Mouse (Mus musculus) neural tube, embryonic 14.5 days (tissue): ENCODE data around the gene Adamts3. TPM values are rescaled to one million over a fixed set of nuclear protein-coding genes. Genes with fewer than 3 reads are reported as not detected.
A peak's percentile ranks its signal among the peaks of the same experiment; 100 is the strongest.

Experiments
- ATAC-seq: fragments of 200-750 bp; cut with Nextera tagmentation; 2 replicates; pipeline ENCODE4 v1.8.0; 2017; ENCODE audit warnings: low read depth, mild to moderate bottlenecking, moderate TSS enrichment, moderate library complexity
- H3K27ac ChIP-seq: fragments of 300-500 bp; sonication (generic); 2 replicates; pipeline ENCODE4 v1.5.1; 2014; ENCODE audit warnings: low read depth, mild to moderate bottlenecking, control low read depth, low read length, moderate library complexity, mixed read lengths
- H3K27me3 ChIP-seq: fragments of 300-500 bp; sonication (generic); 2 replicates; pipeline ENCODE4 v1.6.1; 2014; ENCODE audit warnings: low read length; ENCODE audit not compliant: control insufficient read depth, insufficient read depth
- H3K36me3 ChIP-seq: fragments of 300-500 bp; sonication (generic); 2 replicates; pipeline ENCODE4 v1.6.1; 2014; ENCODE audit warnings: low read length, mixed read lengths; ENCODE audit not compliant: control insufficient read depth, insufficient read depth
- H3K4me1 ChIP-seq: fragments of 300-500 bp; sonication (generic); 2 replicates; pipeline ENCODE4 v1.6.1; 2014; ENCODE audit warnings: low read length; ENCODE audit not compliant: control insufficient read depth, insufficient read depth
- H3K4me2 ChIP-seq: fragments of 300-500 bp; sonication (generic); 2 replicates; pipeline ENCODE4 v1.6.1; 2014; ENCODE audit warnings: mild to moderate bottlenecking, low read depth, low read length, control low read depth
- H3K4me3 ChIP-seq: fragments of 300-500 bp; sonication (generic); 2 replicates; pipeline ENCODE4 v1.5.1; 2014; ENCODE audit warnings: low read depth, low read length, control low read depth, mixed read lengths
- H3K9ac ChIP-seq: fragments of 300-500 bp; sonication (generic); replicated peaks from 2 replicates; pipeline ENCODE4 v1.6.1; 2014; ENCODE audit warnings: low read depth, mild to moderate bottlenecking, control low read depth, low read length, mixed read lengths
- H3K9me3 ChIP-seq: fragments of 300-500 bp; sonication (generic); 2 replicates; pipeline ENCODE4 v1.6.1; 2016; ENCODE audit warnings: low read length; ENCODE audit not compliant: control insufficient read depth
- WGBS: fragments of 180-500 bp; shearing (Covaris S2); extraction: QIAGEN DNeasy Blood & Tissue Kit; methylation state at CpG from one replicate; pipeline ENCODE4 v1.1.7; 2014; 5-methylcytosine and 5-hydroxymethylcytosine counted together
- polyA plus RNA-seq: library from polyadenylated mRNA; unstranded; fragments of >200 nt; fragmentation: Nextera tagmentation; extraction: Ambion mirVana; gene quantifications from 2 replicates; pipeline ENCODE4 v1.2.1, GENCODE M21; 2014

The Adamts3 gene
- polyA plus RNA-seq, 1 experiment from 2014 or later: 10.9 TPM

DNA sequence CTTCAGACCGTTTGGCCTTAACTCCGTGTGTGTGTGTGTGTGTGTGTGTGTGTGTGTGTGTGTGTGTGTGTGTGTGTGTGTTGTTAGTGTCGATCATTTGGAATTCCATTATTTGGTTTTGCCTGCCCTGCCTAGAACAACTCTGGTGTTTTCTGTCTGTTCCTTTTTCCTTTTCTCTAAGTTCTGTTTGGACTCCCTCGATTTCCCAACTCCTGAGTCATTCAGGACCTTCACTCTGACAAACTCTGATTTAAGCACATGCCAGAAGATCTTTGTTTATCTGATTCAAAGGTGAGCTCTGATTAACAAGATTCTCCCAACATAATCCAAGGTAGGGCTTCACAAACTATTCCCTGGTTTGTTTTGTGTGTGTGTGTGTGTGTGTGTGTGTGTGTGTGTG, 1.9 kb upstream of the Adamts3 start:
- H3K4me2 ChIP-seq: no peak overlapping the region
- H3K27ac ChIP-seq: no peak overlapping the region
- no peaks in the 10 kb centered on the region for H3K9me3 ChIP-seq
- H3K4me3 ChIP-seq: no peak overlapping the region
- H3K27me3 ChIP-seq: no peaks in the 10 kb centered on the region
- 0 out of 2 replicates have a peak, but pooled peaks cover 5% of the 10 kb centered on the region for H3K4me1 ChIP-seq
- H3K36me3 ChIP-seq: no peaks in the 10 kb centered on the region
- ATAC-seq: no peak
- 78% methylated on average over 4 of the region's 4 CpGs for WGBS
- no peak overlapping the region for H3K9ac ChIP-seq

DNA sequence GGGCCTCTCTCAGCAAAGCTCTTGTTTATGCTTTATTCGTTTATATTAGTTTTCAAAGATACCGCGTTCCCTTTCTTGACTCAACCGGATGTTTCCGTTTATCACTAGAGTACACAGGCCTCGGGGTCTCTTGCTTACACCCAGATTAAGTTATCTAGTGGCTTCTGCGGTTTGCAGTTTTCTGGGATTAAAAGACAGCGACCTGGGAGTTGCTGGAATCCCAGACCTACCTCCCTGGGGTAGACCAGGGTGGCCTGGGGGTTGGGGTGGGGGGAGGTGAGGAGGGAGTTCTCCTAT, 722 bp upstream of the Adamts3 start:
- H3K4me1 ChIP-seq: 0 out of 2 replicates have a peak, but pooled peaks cover 8% of the 10 kb centered on the region
- WGBS: 7% methylated on average over 8 of the region's 8 CpGs

DNA sequence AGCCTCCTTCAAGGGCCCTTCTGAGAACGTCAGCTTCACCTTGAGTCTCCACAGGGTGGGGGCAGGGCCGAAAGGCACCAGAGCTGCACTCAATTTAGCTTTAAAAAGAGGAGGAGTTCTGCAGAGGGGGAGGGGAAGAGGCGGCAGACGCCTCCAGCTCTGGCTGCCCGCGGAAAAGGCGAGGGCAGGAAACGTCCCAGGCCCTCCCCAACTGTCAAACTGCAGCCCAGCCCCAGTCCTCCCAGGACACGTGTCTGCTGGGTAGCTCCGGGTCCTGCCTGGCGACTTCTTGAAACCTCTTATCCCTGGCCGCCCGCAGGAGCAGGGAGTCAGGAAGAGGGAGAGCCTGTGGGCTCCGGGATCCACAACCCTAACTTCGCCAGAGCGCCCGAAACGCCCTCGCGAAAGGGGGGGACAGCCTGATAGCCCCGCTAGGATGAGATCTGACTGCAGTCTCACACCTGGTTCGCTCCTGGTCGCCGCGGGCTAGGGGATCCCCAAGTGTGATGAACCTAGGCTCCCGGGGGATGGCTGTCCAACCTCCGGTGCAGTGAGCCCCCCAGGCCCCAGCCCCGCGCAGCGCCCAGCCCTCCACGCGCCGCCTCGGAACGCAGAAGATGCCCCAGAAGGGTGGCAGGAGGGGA, 921 bp downstream of the Adamts3 start:
- H3K4me1 ChIP-seq: 0 out of 2 replicates have a peak, but pooled peaks cover 8% of the 10 kb centered on the region
- WGBS: under 1% methylated on average over 35 of the region's 35 CpGs

More for the DNA sequence above, 722 bp upstream of the Adamts3 start:
- Histone ChIP-seq H3K27me3 (no peaks in the 10 kb centered on the region), H3K4me3 (peak overlapping the region; percentile 82), H3K27ac (0 out of 2 replicates have a peak overlapping the region, but pooled peaks have one; percentile 16), H3K9me3 (no peaks in the 10 kb centered on the region), H3K36me3 (no peaks in the 10 kb centered on the region), H3K9ac (peak overlapping the region; percentile 83; the same call in 1 of the 2 replicates), H3K4me2 (peak overlapping the region; percentile 100)
- no peak for ATAC-seq

DNA sequence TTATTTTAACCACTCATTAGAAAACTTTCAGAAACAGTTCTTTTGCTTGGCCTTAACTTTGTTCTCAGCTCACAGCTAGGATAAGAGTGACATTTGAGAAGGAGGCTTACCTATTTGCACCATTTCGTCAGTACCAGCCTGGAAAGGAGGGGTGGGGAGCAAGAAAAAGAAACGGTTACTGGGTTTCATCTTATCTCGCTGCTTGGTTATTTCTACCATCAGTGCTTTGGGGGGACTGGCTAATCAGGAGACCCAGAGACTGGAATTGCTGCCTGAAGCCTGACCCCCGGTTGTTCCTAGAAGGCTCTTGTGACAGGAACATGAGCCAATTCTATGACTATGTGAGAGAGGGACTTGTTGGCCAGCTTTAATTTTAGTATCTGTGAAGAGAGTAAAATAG, 1.7 kb downstream of the Adamts3 start:
- WGBS: 43% methylated on average over 4 of the region's 4 CpGs
- H3K9me3 ChIP-seq: no peaks in the 10 kb centered on the region
- H3K27ac ChIP-seq: no peak overlapping the region
- H3K27me3 ChIP-seq: no peaks in the 10 kb centered on the region
- peak overlapping the region; percentile 82 for H3K4me3 ChIP-seq
- no peaks in the 10 kb centered on the region for H3K36me3 ChIP-seq
- 0 out of 2 replicates have a peak, but pooled peaks cover 8% of the 10 kb centered on the region for H3K4me1 ChIP-seq
- ATAC-seq: no peak
- H3K9ac ChIP-seq: no peak overlapping the region
- peak overlapping the region; percentile 100 for H3K4me2 ChIP-seq

More for the DNA sequence above, 921 bp downstream of the Adamts3 start:
- Histone ChIP-seq H3K4me3 (peak overlapping the region; percentile 82), H3K27me3 (no peaks in the 10 kb centered on the region), H3K36me3 (no peaks in the 10 kb centered on the region), H3K27ac (no peak overlapping the region), H3K9me3 (no peaks in the 10 kb centered on the region), H3K4me2 (peak overlapping the region; percentile 100), H3K9ac (peak overlapping the region; percentile 83)
- ATAC-seq: peak; percentile 47

DNA sequence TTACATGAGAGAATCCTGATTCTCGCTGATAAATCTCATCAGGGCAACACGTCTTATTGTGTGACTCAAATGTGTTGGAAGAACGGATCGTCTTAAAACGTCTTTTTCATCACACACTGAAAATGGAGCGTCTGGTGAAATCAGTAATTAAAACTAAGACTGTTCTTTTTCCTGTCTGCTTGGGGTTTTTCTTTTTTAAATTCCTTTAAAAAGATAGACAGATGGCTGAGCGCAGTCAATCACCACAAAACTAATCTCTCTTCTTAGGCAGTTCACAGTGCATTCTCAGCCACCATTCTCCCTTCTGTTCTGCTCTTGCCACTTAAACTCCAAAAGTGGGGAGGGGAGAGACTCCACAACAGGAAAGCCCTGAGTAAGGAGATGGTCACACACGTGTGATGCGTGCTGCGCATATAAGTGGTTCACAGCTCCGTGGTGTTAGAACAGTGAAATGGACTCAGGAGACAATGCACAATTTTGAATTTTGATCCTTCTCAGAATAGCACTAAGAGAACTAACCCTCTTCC, 4.2 kb downstream of the Adamts3 start:
- ATAC-seq: no peak
- Histone ChIP-seq H3K4me2 (no peak overlapping the region), H3K4me1 (0 out of 2 replicates have a peak, but pooled peaks cover 8% of the 10 kb centered on the region), H3K36me3 (no peaks in the 10 kb centered on the region), H3K4me3 (no peak overlapping the region), H3K9me3 (no peaks in the 10 kb centered on the region), H3K27ac (no peak overlapping the region), H3K27me3 (no peaks in the 10 kb centered on the region), H3K9ac (no peak overlapping the region)
- 51% methylated on average over 11 of the region's 11 CpGs for WGBS

DNA sequence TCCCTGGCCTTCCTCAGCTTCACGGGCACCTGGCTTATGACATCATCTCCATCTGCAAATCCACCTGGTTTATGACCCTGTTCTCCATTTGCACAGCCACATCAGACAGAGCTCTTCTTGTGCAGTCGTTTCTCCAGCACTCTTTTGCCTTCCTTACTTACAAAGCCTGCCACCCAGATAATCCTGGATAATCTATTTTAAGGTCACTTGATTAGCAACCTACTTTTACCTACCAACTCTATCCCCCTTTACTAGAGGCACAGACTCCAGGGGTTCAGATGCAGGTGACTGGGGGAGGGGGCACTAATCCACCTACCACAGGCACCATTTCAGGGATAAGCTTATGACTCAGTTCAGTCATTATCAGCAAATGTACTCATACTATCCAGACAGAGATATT, 10.5 kb downstream of the Adamts3 start:
- Histone ChIP-seq H3K4me1 (no peaks in the 10 kb centered on the region), H3K27me3 (no peaks in the 10 kb centered on the region), H3K4me2 (no peak overlapping the region), H3K27ac (no peak overlapping the region), H3K9ac (no peak overlapping the region), H3K4me3 (no peak overlapping the region), H3K36me3 (no peaks in the 10 kb centered on the region), H3K9me3 (no peaks in the 10 kb centered on the region)
- WGBS: 61% methylated on average over 2 of the region's 2 CpGs
- ATAC-seq: no peak

DNA sequence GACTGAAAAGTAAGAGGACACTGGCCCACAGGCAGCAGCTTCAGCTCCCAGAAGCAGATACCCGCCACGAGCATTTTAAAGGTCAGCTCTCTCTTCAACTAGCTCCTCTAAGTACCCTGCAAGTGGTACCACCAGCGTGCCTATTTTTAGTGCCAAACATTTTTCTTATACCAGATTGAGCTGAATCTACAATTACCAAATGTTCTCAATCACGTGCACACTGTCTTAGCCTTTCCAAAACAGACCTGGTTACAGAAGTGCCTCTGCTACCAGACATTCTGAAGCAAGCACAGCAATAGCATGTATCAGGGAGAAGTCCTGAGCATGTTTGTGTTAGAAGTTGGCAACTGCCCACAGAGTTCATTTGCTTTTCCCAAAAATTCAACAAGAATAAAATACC, 23.5 kb downstream of the Adamts3 start:
- H3K36me3 ChIP-seq: no peaks in the 10 kb centered on the region
- H3K4me2 ChIP-seq: no peak overlapping the region
- no peaks in the 10 kb centered on the region for H3K4me1 ChIP-seq
- no peaks in the 10 kb centered on the region for H3K27me3 ChIP-seq
- no peak for ATAC-seq
- no peaks in the 10 kb centered on the region for H3K9me3 ChIP-seq
- WGBS: 89% methylated on average over 4 of the region's 4 CpGs
- no peak overlapping the region for H3K9ac ChIP-seq
- no peak overlapping the region for H3K4me3 ChIP-seq
- no peak overlapping the region for H3K27ac ChIP-seq

DNA sequence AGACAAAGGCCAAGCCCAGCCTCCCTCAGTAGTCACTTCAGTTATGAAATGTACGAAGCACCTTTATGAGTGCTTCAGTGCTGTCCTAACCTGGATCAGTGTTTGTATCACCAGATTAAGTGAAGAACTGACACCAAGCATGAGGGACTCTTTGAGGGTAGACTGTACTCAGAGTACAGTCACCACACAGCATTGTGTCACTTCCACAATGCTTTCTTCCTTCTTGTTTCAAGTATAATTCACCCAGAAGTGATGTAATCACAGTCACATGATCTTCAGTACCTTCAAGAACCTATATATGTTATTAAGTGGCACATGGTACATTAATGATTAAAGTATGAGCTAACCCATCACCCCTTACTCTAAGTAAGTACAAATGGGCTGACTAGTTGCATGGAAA, 24.3 kb downstream of the Adamts3 start:
- Histone ChIP-seq H3K27me3 (no peaks in the 10 kb centered on the region), H3K36me3 (no peaks in the 10 kb centered on the region), H3K27ac (no peak overlapping the region), H3K9ac (no peak overlapping the region), H3K4me2 (no peak overlapping the region), H3K4me1 (no peaks in the 10 kb centered on the region), H3K4me3 (no peak overlapping the region), H3K9me3 (no peaks in the 10 kb centered on the region)
- ATAC-seq: no peak
- 94% methylated on average over 1 of the region's 1 CpGs for WGBS

DNA sequence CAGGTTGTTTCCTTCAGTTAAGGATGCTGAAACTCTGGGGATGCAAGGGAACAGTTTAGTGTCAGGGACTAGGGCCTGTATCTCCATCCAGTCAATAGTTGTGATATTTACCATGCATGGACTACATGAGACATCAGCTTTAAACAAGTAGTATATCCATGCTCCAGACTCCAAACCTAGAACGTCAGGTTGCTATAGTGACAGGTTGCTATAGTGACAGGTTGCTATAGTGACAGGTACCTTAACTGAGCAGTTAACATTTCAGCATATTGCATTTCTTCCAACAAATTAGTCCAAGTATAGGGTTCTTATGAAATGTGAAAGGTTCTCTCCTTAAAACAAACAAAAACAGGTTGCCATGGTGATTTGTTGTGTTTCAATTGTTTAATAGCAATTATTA, 36.6 kb downstream of the Adamts3 start:
- H3K36me3 ChIP-seq: no peaks in the 10 kb centered on the region
- no peaks in the 10 kb centered on the region for H3K9me3 ChIP-seq
- H3K4me2 ChIP-seq: no peak overlapping the region
- H3K9ac ChIP-seq: no peak overlapping the region
- peak; percentile 60; the same call in 1 of the 2 replicates for ATAC-seq
- no peaks in the 10 kb centered on the region for H3K27me3 ChIP-seq
- H3K4me3 ChIP-seq: no peak overlapping the region
- H3K4me1 ChIP-seq: no peaks in the 10 kb centered on the region
- 17% methylated on average over 1 of the region's 1 CpGs for WGBS
- H3K27ac ChIP-seq: no peak overlapping the region
